Mouse (Mus musculus): ENCODE measurements around the gene Hist2h2ab. TPM values are rescaled to one million over a fixed set of nuclear protein-coding genes. Genes with fewer than 3 reads are reported as not detected.
"Not testable (repeated sequence)": the region's sequence is repeated elsewhere in the genome, so short reads cannot be mapped to it uniquely, and the experiment has no call there.

The Hist2h2ab gene
- 1 to 10 TPM; 1.4 to 3.6 (median 2.9) TPM for total RNA-seq (2022)

- peak; percentile 92 for DNase-seq (ENCODE audit: low spot score)
Observed at GRCm38 (mm10) chr3:96219661-96220130, at the start of gene Hist2h2ab, which contains the start of gene Bola1. Hist2h2ab (plus strand) TSS chr3:96219865. Bola1 (minus strand) TSS chr3:96219709.

GRCm38 (mm10) chr3:96170276-96170675 lies 49.4 kb upstream of the Hist2h2ab start:
- no peak for DNase-seq (ENCODE audit: low spot score)

- DNase-seq (ENCODE audit: low spot score) = no peak
Observed at GRCm38 (mm10) chr3:96170976-96171545, 48.6 kb upstream of the Hist2h2ab start.

- no peak for DNase-seq (ENCODE audit: low spot score)
Observed at GRCm38 (mm10) chr3:96171583-96172196, 48.0 kb upstream of the Hist2h2ab start.

GRCm38 (mm10) chr3:96172197-96173178 lies 47.2 kb upstream of the Hist2h2ab start, which contains the start of gene Sf3b4:
Sf3b4 (plus strand) TSS chr3:96172332.
- DNase-seq (ENCODE audit: low spot score) = peak; percentile 86

- DNase-seq (ENCODE audit: low spot score) = no peak
Observed at GRCm38 (mm10) chr3:96173185-96173584, 46.5 kb upstream of the Hist2h2ab start.

GRCm38 (mm10) chr3:96174042-96174441 lies 45.6 kb upstream of the Hist2h2ab start:
- not testable (repeated sequence) for DNase-seq (ENCODE audit: low spot score)

GRCm38 (mm10) chr3:96175251-96175650 lies 44.4 kb upstream of the Hist2h2ab start:
- DNase-seq (ENCODE audit: low spot score) = no peak

- DNase-seq (ENCODE audit: low spot score) = no peak
Observed at GRCm38 (mm10) chr3:96178427-96178826, 41.2 kb upstream of the Hist2h2ab start.

GRCm38 (mm10) chr3:96178902-96179301 lies 40.8 kb upstream of the Hist2h2ab start:
- no peak for DNase-seq (ENCODE audit: low spot score)

GRCm38 (mm10) chr3:96179531-96179930 lies 40.1 kb upstream of the Hist2h2ab start:
- DNase-seq (ENCODE audit: low spot score) = peak; percentile 65

GRCm38 (mm10) chr3:96180727-96181477 lies 38.8 kb upstream of the Hist2h2ab start, which contains the start of gene Sv2a:
Sv2a (plus strand) TSS chr3:96181151.
- DNase-seq (ENCODE audit: low spot score) = no peak

- DNase-seq (ENCODE audit: low spot score) = no peak
Observed at GRCm38 (mm10) chr3:96181510-96182381, 37.9 kb upstream of the Hist2h2ab start.

- no peak for DNase-seq (ENCODE audit: low spot score)
Observed at GRCm38 (mm10) chr3:96182382-96182776, 37.3 kb upstream of the Hist2h2ab start.

- no peak for DNase-seq (ENCODE audit: low spot score)
Observed at GRCm38 (mm10) chr3:96192977-96193376, 26.7 kb upstream of the Hist2h2ab start.

GRCm38 (mm10) chr3:96194966-96195365 lies 24.7 kb upstream of the Hist2h2ab start:
- DNase-seq (ENCODE audit: low spot score) = no peak

GRCm38 (mm10) chr3:96195616-96196313 lies 23.9 kb upstream of the Hist2h2ab start:
- no peak for DNase-seq (ENCODE audit: low spot score)

GRCm38 (mm10) chr3:96196437-96197128 lies 23.1 kb upstream of the Hist2h2ab start:
- DNase-seq (ENCODE audit: low spot score) = no peak
